Mouse (Mus musculus) midbrain, embryonic 15.5 days (tissue): ENCODE data around the gene Espnl. TPM values are rescaled to one million over a fixed set of nuclear protein-coding genes. Genes with fewer than 3 reads are reported as not detected.

Source experiments
- ATAC-seq: fragments of 200-750 bp; cut with Nextera tagmentation; replicated peaks from 2 replicates; pipeline ENCODE4 v1.8.0; 2017; ENCODE audit warnings: moderate TSS enrichment
- H3K27ac ChIP-seq: fragments of 300-500 bp; sonication (generic); 2 replicates; pipeline ENCODE4 v1.5.1; 2015; ENCODE audit warnings: mild to moderate bottlenecking, inconsistent platforms
- H3K27me3 ChIP-seq: fragments of 300-500 bp; sonication (generic); replicated peaks from 2 replicates; pipeline ENCODE4 v1.6.1; 2015; ENCODE audit warnings: inconsistent platforms
- H3K36me3 ChIP-seq: fragments of 300-500 bp; sonication (generic); replicated peaks from 2 replicates; pipeline ENCODE4 v1.6.1; 2015; ENCODE audit warnings: inconsistent platforms
- H3K4me1 ChIP-seq: fragments of 300-500 bp; sonication (generic); 2 replicates; pipeline ENCODE4 v1.6.1; 2015; ENCODE audit warnings: inconsistent platforms
- H3K4me2 ChIP-seq: fragments of 300-500 bp; sonication (generic); 2 replicates; pipeline ENCODE4 v1.6.1; 2015; ENCODE audit warnings: inconsistent platforms, mild to moderate bottlenecking, moderate library complexity
- H3K4me3 ChIP-seq: fragments of 300-500 bp; sonication (generic); 2 replicates; pipeline ENCODE4 v1.5.1; 2015; ENCODE audit warnings: mild to moderate bottlenecking, inconsistent platforms
- H3K9ac ChIP-seq: fragments of 300-500 bp; sonication (generic); 2 replicates; pipeline ENCODE4 v1.6.1; 2015; ENCODE audit warnings: mild to moderate bottlenecking, inconsistent platforms
- H3K9me3 ChIP-seq: fragments of 300-500 bp; sonication (generic); 2 replicates; pipeline ENCODE4 v1.6.1; 2016; ENCODE audit warnings: inconsistent platforms
- WGBS: fragments of 180-500 bp; shearing (Covaris S2); methylation state at CpG from one replicate; pipeline ENCODE4 v1.1.7; 2015; ENCODE audit warnings: mixed read lengths; 5-methylcytosine and 5-hydroxymethylcytosine counted together
- polyA plus RNA-seq: library from polyadenylated mRNA; unstranded; fragments of >200 nt; fragmentation: Nextera tagmentation; extraction: Ambion mirVana; gene quantifications from 2 replicates; pipeline ENCODE4 v1.2.1, GENCODE M21; 2015

The Espnl gene
- polyA plus RNA-seq, 1 experiment from 2014 or later: 0.08 TPM

GRCm38 (mm10) chr1:91332102-91332501, 10.2 kb downstream of the Espnl start:
- Histone ChIP-seq H3K4me3 (no peak overlapping the region), H3K36me3 (no peaks in the 10 kb centered on the region), H3K4me2 (no peak overlapping the region), H3K4me1 (no peaks in the 10 kb centered on the region), H3K9me3 (no peaks in the 10 kb centered on the region), H3K27me3 (no peaks in the 10 kb centered on the region), H3K27ac (no peak overlapping the region), H3K9ac (no peak overlapping the region)
- WGBS: 42% methylated on average over 4 of the region's 4 CpGs
- ATAC-seq: no peak

GRCm38 (mm10) chr1:91333582-91333981, 11.7 kb downstream of the Espnl start:
- H3K9me3 ChIP-seq: no peaks in the 10 kb centered on the region
- H3K4me2 ChIP-seq: no peak overlapping the region
- H3K4me3 ChIP-seq: no peak overlapping the region
- H3K27me3 ChIP-seq: no peaks in the 10 kb centered on the region
- no peak for ATAC-seq
- H3K4me1 ChIP-seq: no peaks in the 10 kb centered on the region
- H3K36me3 ChIP-seq: no peaks in the 10 kb centered on the region
- H3K9ac ChIP-seq: no peak overlapping the region
- H3K27ac ChIP-seq: no peak overlapping the region

- Histone ChIP-seq H3K4me1 (no peaks in the 10 kb centered on the region), H3K27me3 (0 out of 2 replicates have a peak, but pooled peaks cover 3% of the 10 kb centered on the region), H3K9me3 (no peaks in the 10 kb centered on the region), H3K4me2 (no peak overlapping the region), H3K36me3 (no peaks in the 10 kb centered on the region), H3K27ac (no peak overlapping the region), H3K9ac (no peak overlapping the region), H3K4me3 (no peak overlapping the region)
- ATAC-seq: no peak
- WGBS: 85% methylated on average over 7 of the region's 7 CpGs
Observed at GRCm38 (mm10) chr1:91337355-91337754, 15.5 kb downstream of the Espnl start.

GRCm38 (mm10) chr1:91344001-91344400, 22.1 kb downstream of the Espnl start:
- WGBS: 84% methylated on average over 3 of the region's 3 CpGs
- ATAC-seq: no peak
- no peak overlapping the region for H3K4me3 ChIP-seq
- no peak overlapping the region for H3K27ac ChIP-seq
- H3K9ac ChIP-seq: no peak overlapping the region
- peaks cover 10% of the 10 kb centered on the region for H3K4me1 ChIP-seq
- H3K27me3 ChIP-seq: peaks cover 42% of the 10 kb centered on the region
- H3K9me3 ChIP-seq: no peaks in the 10 kb centered on the region
- no peaks in the 10 kb centered on the region for H3K36me3 ChIP-seq
- no peak overlapping the region for H3K4me2 ChIP-seq

GRCm38 (mm10) chr1:91344921-91345685, 23.2 kb downstream of the Espnl start:
- no peak; the same call in 1 of the 2 replicates for ATAC-seq
- H3K27ac ChIP-seq: no peak overlapping the region
- H3K9me3 ChIP-seq: no peaks in the 10 kb centered on the region
- H3K4me1 ChIP-seq: peaks cover 10% of the 10 kb centered on the region
- H3K4me2 ChIP-seq: peak overlapping the region; percentile 52
- H3K27me3 ChIP-seq: peaks cover 42% of the 10 kb centered on the region
- WGBS: 5% methylated on average over 68 of the region's 68 CpGs
- H3K4me3 ChIP-seq: peak overlapping the region; percentile 32
- H3K36me3 ChIP-seq: no peaks in the 10 kb centered on the region
- H3K9ac ChIP-seq: no peak overlapping the region

GRCm38 (mm10) chr1:91346892-91347291, 25.0 kb downstream of the Espnl start:
- H3K9ac ChIP-seq: no peak overlapping the region
- H3K4me1 ChIP-seq: peaks cover 10% of the 10 kb centered on the region
- H3K27me3 ChIP-seq: peaks cover 39% of the 10 kb centered on the region
- no peaks in the 10 kb centered on the region for H3K36me3 ChIP-seq
- peak; percentile 70; the same call in 1 of the 2 replicates for ATAC-seq
- no peaks in the 10 kb centered on the region for H3K9me3 ChIP-seq
- 36% methylated on average over 3 of the region's 3 CpGs for WGBS
- no peak overlapping the region for H3K27ac ChIP-seq
- H3K4me2 ChIP-seq: no peak overlapping the region
- H3K4me3 ChIP-seq: no peak overlapping the region

GRCm38 (mm10) chr1:91350841-91351240, 29.0 kb downstream of the Espnl start, which contains the start of gene Klhl30:
TSS of gene Klhl30 (plus strand) at chr1:91351016.
- Histone ChIP-seq H3K4me2 (no peak within 1 kb of the TSS), H3K27ac (no peak within 1 kb of the TSS), H3K4me1 (no peaks in the 10 kb centered on the region), H3K4me3 (no peak within 1 kb of the TSS), H3K36me3 (no peaks in the 10 kb centered on the region), H3K9ac (no peak within 1 kb of the TSS), H3K27me3 (peaks cover 11% of the 10 kb centered on the region), H3K9me3 (no peaks in the 10 kb centered on the region)
- WGBS: 64% methylated on average over 4 of the region's 4 CpGs
- ATAC-seq: no peak

GRCm38 (mm10) chr1:91351249-91351648, 29.4 kb downstream of the Espnl start:
- WGBS: 80% methylated on average over 3 of the region's 3 CpGs
- Histone ChIP-seq H3K27ac (no peak overlapping the region), H3K27me3 (peaks cover 8% of the 10 kb centered on the region), H3K9me3 (no peaks in the 10 kb centered on the region), H3K4me2 (no peak overlapping the region), H3K4me3 (no peak overlapping the region), H3K4me1 (no peaks in the 10 kb centered on the region), H3K9ac (no peak overlapping the region), H3K36me3 (no peaks in the 10 kb centered on the region)
- no peak for ATAC-seq

- Histone ChIP-seq H3K4me1 (no peaks in the 10 kb centered on the region), H3K4me2 (no peak overlapping the region), H3K9ac (no peak overlapping the region), H3K27ac (no peak overlapping the region), H3K4me3 (no peak overlapping the region), H3K36me3 (no peaks in the 10 kb centered on the region), H3K27me3 (0 out of 2 replicates have a peak, but pooled peaks cover 2% of the 10 kb centered on the region), H3K9me3 (no peaks in the 10 kb centered on the region)
- WGBS: 89% methylated on average over 2 of the region's 2 CpGs
- ATAC-seq: no peak
Observed at GRCm38 (mm10) chr1:91352277-91352676, 30.4 kb downstream of the Espnl start.

- no peak overlapping the region for H3K9ac ChIP-seq
- no peaks in the 10 kb centered on the region for H3K4me1 ChIP-seq
- 86% methylated on average over 11 of the region's 11 CpGs for WGBS
- no peak overlapping the region for H3K4me2 ChIP-seq
- ATAC-seq: no peak
- no peak overlapping the region for H3K27ac ChIP-seq
- no peaks in the 10 kb centered on the region for H3K9me3 ChIP-seq
- no peak overlapping the region for H3K4me3 ChIP-seq
- no peaks in the 10 kb centered on the region for H3K27me3 ChIP-seq
- no peaks in the 10 kb centered on the region for H3K36me3 ChIP-seq
Observed at GRCm38 (mm10) chr1:91356105-91356504, 34.2 kb downstream of the Espnl start.

- Histone ChIP-seq H3K27me3 (peaks cover 14% of the 10 kb centered on the region), H3K9ac (no peak overlapping the region), H3K4me2 (no peak overlapping the region), H3K4me3 (no peak overlapping the region), H3K36me3 (no peaks in the 10 kb centered on the region), H3K9me3 (no peaks in the 10 kb centered on the region), H3K27ac (no peak overlapping the region), H3K4me1 (peaks cover 8% of the 10 kb centered on the region)
- no peak for ATAC-seq
- WGBS: 85% methylated on average over 5 of the region's 5 CpGs
Observed at GRCm38 (mm10) chr1:91362113-91362512, 40.2 kb downstream of the Espnl start.

GRCm38 (mm10) chr1:91364822-91365644, 43.2 kb downstream of the Espnl start:
- H3K4me3 ChIP-seq: no peak overlapping the region
- H3K4me1 ChIP-seq: peaks cover 8% of the 10 kb centered on the region
- no peaks in the 10 kb centered on the region for H3K36me3 ChIP-seq
- H3K9ac ChIP-seq: no peak overlapping the region
- H3K4me2 ChIP-seq: no peak overlapping the region
- WGBS: 95% methylated on average over 16 of the region's 16 CpGs
- no peak for ATAC-seq
- peaks cover 18% of the 10 kb centered on the region for H3K27me3 ChIP-seq
- no peaks in the 10 kb centered on the region for H3K9me3 ChIP-seq
- H3K27ac ChIP-seq: no peak overlapping the region
